Mouse (Mus musculus) heart, adult 8-10 months (tissue): ENCODE measurements around the gene Ppp1r13l. TPM values are rescaled to one million over a fixed set of nuclear protein-coding genes. Genes with fewer than 3 reads are reported as not detected.

Experiments used
- DNase-seq: peaks from one replicate; pipeline ENCODE4 v3.0.0; 2022; ENCODE audit warnings: low spot score
- total RNA-seq, 4 experiments: library from RNA; stranded (reverse); gene quantifications; 2 replicates each; pipeline ENCODE4 v1.2.4; 2022

Ppp1r13l gene
- total RNA-seq, 4 experiments from 2014 or later, result 31.6 to 66.7 (median 47.6) TPM

GRCm38 (mm10) chr7:19365376-19365775 is 5.8 kb downstream of the Ppp1r13l start:
- DNase-seq, result no peak

- DNase-seq, result no peak
These were observed 8.8 kb downstream of the Ppp1r13l start for GRCm38 (mm10) chr7:19368380-19368779.

GRCm38 (mm10) chr7:19369823-19370425 is 10.4 kb downstream of the Ppp1r13l start:
- DNase-seq, result peak; percentile 33

GRCm38 (mm10) chr7:19373367-19373766 is 13.8 kb downstream of the Ppp1r13l start:
- no peak for DNase-seq

GRCm38 (mm10) chr7:19375368-19375767 is 15.8 kb downstream of the Ppp1r13l start:
- no peak for DNase-seq

GRCm38 (mm10) chr7:19376019-19376418 is 16.5 kb downstream of the Ppp1r13l start:
- DNase-seq, result no peak

- no peak for DNase-seq
These were observed 18.5 kb downstream of the Ppp1r13l start for GRCm38 (mm10) chr7:19378049-19378448.

GRCm38 (mm10) chr7:19381377-19382165 is 22.0 kb downstream of the Ppp1r13l start, which contains the start of gene Ercc2:
Gene Ercc2, plus strand, starts transcription at chr7:19382010.
- peak; percentile 99 for DNase-seq

GRCm38 (mm10) chr7:19382166-19382541 is 22.6 kb downstream of the Ppp1r13l start:
- no peak for DNase-seq

GRCm38 (mm10) chr7:19383708-19384107 is 24.2 kb downstream of the Ppp1r13l start:
- no peak for DNase-seq

- DNase-seq, result no peak
These were observed 29.3 kb downstream of the Ppp1r13l start for GRCm38 (mm10) chr7:19388699-19389413.

- no peak for DNase-seq
These were observed 34.9 kb downstream of the Ppp1r13l start for GRCm38 (mm10) chr7:19394484-19394883.

- DNase-seq, result no peak
These were observed 40.1 kb downstream of the Ppp1r13l start for GRCm38 (mm10) chr7:19399496-19400280.

- DNase-seq, result no peak
These were observed 41.4 kb downstream of the Ppp1r13l start for GRCm38 (mm10) chr7:19400946-19401345.

- DNase-seq, result no peak
These were observed 43.1 kb downstream of the Ppp1r13l start for GRCm38 (mm10) chr7:19402535-19403112.

GRCm38 (mm10) chr7:19403731-19404296 is 44.3 kb downstream of the Ppp1r13l start, which contains the start of gene Klc3:
Gene Klc3, minus strand, starts transcription at chr7:19404104.
- no peak for DNase-seq

GRCm38 (mm10) chr7:19404476-19404875 is 44.9 kb downstream of the Ppp1r13l start, which contains the start of gene Ckm:
Gene Ckm, plus strand, starts transcription at chr7:19404776.
- no peak for DNase-seq

GRCm38 (mm10) chr7:19405417-19405816 is 45.9 kb downstream of the Ppp1r13l start:
- DNase-seq, result peak; percentile 81

- no peak for DNase-seq
These were observed 50.2 kb downstream of the Ppp1r13l start for GRCm38 (mm10) chr7:19409753-19410152.

- DNase-seq, result peak; percentile 77
These were observed 51.3 kb downstream of the Ppp1r13l start for GRCm38 (mm10) chr7:19410766-19411344.
